Mouse (Mus musculus) liver (tissue): Measurements from ENCODE around the gene Nek6.

Experiments
- DNase-seq: peaks from one replicate; pipeline ENCODE4 v3.0.0-alpha.2; 2020; ENCODE audit warnings: mixed read lengths

Gene Nek6

DNA sequence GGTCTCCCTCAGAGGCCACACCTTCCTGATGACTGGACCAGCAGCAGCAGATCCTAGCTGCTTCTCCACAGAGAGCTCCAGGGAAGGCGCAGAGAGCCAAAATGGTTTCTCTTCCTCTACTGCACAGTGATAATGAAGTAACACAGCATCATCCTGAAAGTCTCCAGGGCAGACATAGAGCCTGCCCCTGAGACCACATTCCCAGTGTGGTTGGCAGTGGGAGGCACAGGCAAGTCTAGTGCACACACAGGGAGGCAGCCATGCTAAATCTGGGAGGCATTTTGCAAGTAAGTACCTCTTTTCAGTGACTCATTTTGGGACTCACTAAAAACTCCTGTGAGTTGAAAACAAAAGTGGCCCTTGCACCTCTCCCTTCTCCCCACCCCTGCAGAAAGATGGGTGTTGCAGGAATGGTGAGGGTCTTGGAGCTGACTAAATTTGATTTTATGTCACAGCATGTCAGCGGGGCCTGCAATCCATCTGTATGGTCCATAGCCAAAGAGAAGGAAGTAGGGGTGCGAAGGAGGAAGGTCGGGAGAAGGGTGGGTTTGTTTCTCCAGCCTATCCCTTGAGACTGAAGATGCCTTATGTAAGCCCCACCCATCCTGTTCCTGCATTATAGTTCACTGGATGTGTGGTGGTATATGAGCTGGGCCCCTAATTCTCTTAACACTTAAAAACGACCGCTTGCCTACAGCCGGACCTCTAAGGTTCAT is 2.3 kb upstream of the Nek6 start:
- DNase-seq: no peak

GRCm38 (mm10) chr2:38510120-38510519 is 1.3 kb upstream of the Nek6 start:
- no peak for DNase-seq

DNA sequence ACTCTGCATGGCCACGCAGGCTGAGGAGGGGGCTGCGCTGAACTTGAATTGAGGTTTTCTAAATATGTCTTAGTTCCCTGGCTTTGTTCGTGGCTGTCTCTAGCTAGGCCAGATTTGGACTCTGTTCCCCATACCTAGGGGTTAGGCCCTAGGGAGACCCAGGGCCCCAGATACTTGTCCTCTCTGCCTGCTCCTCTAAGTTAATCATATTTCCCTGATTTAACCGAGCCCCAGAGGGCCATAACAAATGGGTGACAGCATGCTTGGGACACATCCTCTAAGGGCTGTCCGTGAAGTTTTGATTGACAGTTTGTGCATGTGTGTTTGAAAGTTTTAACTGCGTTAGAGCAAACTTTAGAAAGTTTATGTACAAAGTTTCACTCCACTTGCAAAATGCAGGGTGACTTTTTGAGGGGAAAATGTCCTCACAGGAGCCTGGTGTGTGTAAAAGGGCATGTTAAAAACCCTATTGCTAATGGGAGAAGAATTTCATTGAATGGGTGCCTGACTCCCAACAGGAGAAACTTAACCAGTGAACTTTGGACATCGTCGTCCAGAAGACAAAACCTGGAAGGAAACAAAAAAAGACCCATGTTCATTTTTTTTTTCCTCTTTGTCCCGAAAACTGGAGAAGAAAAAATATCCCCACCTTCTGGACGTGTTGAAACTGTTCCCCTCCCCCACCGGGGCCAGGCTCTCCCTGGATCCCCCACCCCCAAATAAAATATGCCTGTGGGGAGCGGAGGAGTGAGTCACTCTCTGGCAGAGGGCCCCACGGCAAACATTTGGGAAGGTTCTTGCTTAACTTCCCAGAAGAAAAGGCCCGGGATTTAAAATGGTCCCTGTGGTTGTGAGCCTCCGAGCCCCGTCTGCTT is 1.1 kb downstream of the Nek6 start:
- peak; percentile 62 for DNase-seq

DNA sequence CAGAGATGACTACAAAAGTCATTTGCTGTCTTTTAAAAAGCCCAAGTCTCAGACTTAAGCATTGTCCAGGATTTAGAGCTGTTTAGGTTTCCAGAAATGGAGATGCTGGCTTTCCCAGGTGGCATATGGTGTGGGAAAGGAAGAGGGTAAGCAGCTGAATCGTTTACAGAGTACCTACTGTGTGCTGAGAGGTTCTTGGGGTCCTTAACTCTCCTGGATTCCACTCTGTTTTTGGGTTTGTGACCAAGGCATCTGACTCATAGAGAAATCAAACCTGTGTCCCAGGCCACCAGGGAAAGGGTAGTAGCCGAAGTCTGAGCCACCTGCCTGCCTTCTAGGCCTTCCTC is 1.7 kb downstream of the Nek6 start:
- no peak for DNase-seq

DNA sequence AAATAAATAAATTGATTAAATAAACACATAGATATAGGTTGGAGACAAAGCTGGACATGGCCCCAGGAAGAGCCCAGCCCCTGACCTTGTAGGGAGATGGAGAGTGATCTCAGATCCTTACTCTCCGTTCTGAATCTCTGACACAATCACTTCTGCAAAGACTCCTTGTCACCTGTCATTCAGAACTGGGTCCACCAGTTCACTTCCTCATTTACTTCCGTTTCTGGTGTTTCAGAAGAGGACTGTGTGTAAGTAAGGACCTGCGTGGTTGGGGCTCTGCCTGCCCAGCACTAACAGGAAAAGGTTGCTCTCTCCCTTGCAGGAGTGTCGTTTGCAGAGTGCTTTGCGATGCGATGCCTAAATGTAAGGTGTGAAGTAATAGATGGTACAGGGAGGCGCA is 3.0 kb downstream of the Nek6 start:
- no peak for DNase-seq

- no peak for DNase-seq
These were observed 4.0 kb downstream of the Nek6 start for GRCm38 (mm10) chr2:38515446-38515845.

- no peak for DNase-seq
These were observed 5.0 kb downstream of the Nek6 start for GRCm38 (mm10) chr2:38516471-38516870.

GRCm38 (mm10) chr2:38517045-38517444 is 5.6 kb downstream of the Nek6 start:
- no peak for DNase-seq

GRCm38 (mm10) chr2:38518719-38519118 is 7.3 kb downstream of the Nek6 start:
- no peak for DNase-seq

GRCm38 (mm10) chr2:38519934-38520333 is 8.5 kb downstream of the Nek6 start:
- no peak for DNase-seq

DNA sequence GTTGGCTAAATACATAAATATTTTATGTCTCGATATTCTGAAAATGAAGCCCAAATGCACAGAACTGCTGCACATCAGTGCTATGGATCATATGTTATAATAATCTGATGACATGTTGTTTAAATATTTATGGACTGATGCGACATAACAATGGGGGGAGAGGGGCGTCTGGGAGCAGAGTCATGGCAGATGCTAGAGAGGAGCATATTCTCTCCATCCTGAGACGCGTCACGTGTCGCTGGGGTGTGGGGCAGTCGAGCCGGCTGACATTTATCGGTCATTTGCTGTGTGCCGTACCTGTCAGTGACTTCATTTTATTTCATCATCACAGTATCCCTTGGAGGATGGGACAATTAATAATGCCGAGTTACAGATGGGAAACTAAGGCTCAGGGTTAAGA is 10.2 kb downstream of the Nek6 start:
- DNase-seq: no peak

DNA sequence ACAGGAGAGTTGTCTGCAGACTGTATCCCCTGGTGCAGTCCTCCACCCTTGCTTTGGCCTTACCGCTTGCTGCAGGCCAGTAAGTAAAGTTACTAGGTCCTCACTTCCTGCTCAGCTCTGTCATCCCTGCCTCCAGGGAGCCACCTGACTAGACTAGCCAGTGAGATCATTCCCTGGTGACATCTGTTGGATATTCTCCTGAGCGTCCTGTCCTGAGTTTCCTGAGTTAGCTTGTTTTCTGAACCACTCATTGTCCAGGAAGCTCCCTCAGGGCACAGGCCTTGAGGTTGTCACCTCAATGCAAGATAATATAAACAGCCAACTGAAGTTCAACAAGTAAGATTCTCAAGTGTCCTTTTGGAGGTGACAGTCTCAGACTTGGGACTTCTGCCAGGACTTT is 10.9 kb downstream of the Nek6 start:
- DNase-seq: no peak

- DNase-seq: no peak
These were observed 12.5 kb downstream of the Nek6 start for GRCm38 (mm10) chr2:38523781-38524445.

- DNase-seq: no peak
These were observed 13.6 kb downstream of the Nek6 start for GRCm38 (mm10) chr2:38525034-38525433.

DNA sequence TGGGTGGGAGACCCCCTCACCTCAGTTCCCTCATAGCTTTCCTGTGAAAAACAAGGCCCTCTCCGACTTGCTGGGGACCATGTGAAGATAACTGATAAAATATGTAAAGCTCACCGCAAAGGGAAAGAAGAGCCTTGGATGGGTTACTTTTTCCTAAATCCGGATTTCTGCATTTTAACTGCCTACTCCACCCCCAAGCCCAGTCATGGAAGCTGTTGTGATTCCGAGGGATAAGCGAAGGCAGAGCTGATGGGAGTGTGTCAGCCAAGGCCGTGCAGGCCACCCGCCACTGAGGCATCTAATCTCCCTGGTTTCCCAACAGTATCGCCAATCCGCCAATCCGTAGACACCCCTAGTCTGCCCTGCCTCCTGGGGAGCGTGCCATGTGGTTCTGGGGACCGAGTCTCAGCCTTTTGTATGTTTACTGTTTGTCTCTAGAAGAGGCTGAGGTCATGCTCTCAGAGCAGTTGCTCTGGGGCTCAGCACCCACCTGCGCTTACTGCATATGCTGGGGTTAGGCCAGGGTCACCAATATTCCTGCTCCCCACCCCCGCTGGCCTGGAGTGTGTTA is 18.2 kb downstream of the Nek6 start:
- peak; percentile 30 for DNase-seq

DNA sequence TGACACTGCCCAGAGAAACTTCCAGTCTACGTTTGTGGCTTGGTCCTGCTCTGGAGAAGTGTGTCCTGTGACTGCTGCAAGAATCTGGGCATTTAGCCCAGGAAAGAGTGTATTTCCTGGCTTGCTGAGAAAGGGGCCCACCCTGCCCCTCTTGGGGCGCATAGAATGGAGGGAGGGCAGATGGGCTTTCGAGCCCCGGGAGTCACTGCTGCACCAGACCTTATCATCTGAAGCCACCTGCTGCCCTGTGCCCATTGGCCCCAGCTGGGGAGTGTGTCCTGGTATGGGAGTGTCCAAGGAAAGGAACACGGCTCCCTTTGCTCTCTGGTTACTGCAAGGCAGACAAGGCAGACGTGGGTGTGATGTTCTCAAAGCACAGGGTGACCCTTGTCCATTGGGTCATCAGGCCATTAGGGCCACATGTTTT is 19.5 kb downstream of the Nek6 start:
- peak; percentile 94 for DNase-seq

DNA sequence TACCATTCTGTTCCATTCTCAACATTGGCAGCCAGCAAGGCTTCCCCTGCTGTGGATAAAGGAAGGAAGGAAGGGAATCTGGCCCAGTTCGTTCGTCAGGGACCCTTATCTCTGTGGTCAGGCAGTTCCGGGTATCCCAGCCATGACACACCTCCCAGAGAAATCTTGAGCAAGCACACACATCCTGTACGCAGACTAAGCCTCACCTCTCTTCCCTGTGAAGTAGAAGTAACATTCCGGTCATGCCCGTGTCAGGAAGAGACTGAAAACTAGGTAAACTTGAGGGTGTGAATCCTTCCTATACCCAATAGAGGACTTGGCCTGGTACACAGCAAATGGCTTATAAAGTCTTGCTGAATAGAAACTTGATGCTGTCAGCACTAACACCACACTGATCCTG is 21.9 kb downstream of the Nek6 start:
- DNase-seq: peak; percentile 82

- peak; percentile 30 for DNase-seq
These were observed 22.3 kb downstream of the Nek6 start for GRCm38 (mm10) chr2:38533767-38534166.

DNA sequence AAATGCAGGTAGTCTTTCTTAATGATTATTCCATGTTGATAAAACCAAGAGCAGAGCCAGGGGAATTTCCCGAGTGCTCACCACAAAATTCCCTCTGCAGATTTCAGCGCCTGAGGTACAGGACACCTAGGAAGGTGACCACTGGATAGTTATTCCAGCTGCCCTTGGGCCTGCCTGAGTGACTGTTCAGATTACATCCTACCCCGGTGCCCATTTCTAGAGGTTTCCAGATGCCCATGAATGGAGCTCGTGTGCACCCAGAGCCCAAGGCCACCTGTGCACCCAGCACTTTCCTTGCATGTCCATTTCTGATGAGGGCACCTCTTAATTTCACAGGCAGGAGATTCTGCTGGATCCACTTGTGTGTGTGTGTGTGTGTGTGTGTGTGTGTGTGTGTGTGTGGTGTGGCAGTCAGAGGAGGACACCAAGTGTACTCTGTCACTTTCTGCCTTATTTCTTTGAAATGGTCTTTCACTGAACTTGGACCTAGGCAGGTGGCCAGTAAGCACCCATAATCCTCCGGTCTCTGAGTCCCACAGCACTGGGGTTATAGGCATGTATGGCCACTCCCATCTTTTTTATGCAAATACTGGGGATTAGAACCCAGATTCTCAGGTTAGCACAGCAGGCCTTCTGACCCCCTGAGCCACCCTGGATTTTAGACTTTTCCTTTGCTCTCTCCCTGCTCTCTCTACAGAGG is 22.9 kb downstream of the Nek6 start:
- no peak for DNase-seq

DNA sequence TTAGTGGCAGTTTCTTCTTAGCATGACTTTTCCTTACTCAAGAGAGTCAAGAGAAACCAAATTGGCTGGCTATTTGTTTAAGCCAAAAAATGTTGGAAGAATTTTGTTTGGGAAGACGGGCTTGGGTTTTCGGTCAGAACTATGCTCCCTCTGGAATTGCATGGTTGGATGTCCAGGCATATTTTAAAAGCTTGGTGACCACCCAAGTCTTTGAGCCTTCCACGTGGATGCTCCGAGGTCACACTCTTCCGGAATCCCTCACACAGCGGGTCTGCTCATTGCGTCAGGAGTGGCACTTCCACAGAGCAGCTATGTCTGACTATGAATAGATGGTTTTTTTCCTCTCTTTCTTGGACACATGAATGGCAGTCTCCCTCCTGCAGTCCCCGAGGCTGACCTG is 23.6 kb downstream of the Nek6 start:
- DNase-seq: no peak

DNA sequence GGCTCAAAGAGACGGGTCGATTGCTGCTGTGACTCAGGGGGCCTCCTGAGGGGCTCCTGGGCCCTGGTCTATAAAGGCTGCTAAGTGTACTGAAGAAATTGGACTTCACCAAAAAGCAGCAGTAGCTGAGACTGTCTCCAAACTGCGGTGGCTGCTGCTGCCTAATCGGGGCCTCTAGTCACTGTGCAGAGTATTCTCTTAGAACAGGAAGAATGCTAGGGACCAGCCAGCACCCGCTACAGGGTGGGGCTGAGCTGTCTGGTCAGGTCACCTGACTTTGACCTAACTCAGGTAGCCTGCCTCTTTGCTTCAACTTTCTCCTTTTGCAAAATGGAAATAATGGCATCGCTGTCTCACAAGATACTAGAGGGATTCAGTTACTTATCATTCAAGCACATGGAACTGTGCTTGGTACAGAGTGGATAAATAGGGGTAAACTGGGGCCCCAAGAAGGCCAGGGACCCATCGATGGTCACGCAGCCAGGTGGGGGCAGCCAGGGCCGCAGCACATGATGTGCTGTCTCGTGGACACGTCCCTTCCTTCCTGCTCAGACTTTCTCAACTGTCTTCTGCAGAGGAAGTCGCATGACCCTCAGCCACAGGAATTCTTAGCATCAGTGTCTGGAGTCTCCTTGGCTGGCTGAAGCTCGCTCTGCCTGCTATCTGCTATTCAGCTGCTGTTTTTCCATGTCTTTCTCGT is 24.2 kb downstream of the Nek6 start:
- DNase-seq: peak; percentile 63

- DNase-seq: peak; percentile 91
These were observed 24.9 kb downstream of the Nek6 start for GRCm38 (mm10) chr2:38536331-38536731.
